Mouse (Mus musculus) spleen, postnatal 4 days (tissue): ENCODE measurements around the gene Wscd2.
"Not testable (repeated sequence)": the region's sequence is repeated elsewhere in the genome, so short reads cannot be mapped to it uniquely, and the experiment has no call there.

Experiments used
- DNase-seq, 2 experiments: peaks; one replicate each; pipeline ENCODE4 v3.0.0; 2022; ENCODE audit warnings: low spot score in 2 of 2

Wscd2 gene

GRCm38 (mm10) chr5:113583424-113584162 lies 93.5 kb downstream of the Wscd2 start:
- no peak for DNase-seq

- DNase-seq = no peak
Measured at GRCm38 (mm10) chr5:113584439-113584838, 94.3 kb downstream of the Wscd2 start.

- not testable (repeated sequence) for DNase-seq
Measured at GRCm38 (mm10) chr5:113585619-113586457, 95.7 kb downstream of the Wscd2 start.

GRCm38 (mm10) chr5:113586458-113586849 lies 96.3 kb downstream of the Wscd2 start:
- DNase-seq = not testable (repeated sequence)

- no peak for DNase-seq
Measured at GRCm38 (mm10) chr5:113590010-113590640, 100.0 kb downstream of the Wscd2 start.

- DNase-seq = no peak
Measured at GRCm38 (mm10) chr5:113591166-113591565, 101.0 kb downstream of the Wscd2 start.

- no peak for DNase-seq
Measured at GRCm38 (mm10) chr5:113591751-113592230, 101.7 kb downstream of the Wscd2 start.

- DNase-seq = no peak
Measured at GRCm38 (mm10) chr5:113593911-113594705, 104.0 kb downstream of the Wscd2 start.

- no peak for DNase-seq
Measured at GRCm38 (mm10) chr5:113596252-113596651, 106.1 kb downstream of the Wscd2 start.

- no peak for DNase-seq
Measured at GRCm38 (mm10) chr5:113596780-113597353, 106.7 kb downstream of the Wscd2 start.

GRCm38 (mm10) chr5:113600181-113600580 lies 110.0 kb downstream of the Wscd2 start:
- no peak for DNase-seq

- no peak for DNase-seq
Measured at GRCm38 (mm10) chr5:113600803-113601202, 110.7 kb downstream of the Wscd2 start.

- DNase-seq = no peak
Measured at GRCm38 (mm10) chr5:113603471-113603870, 113.3 kb downstream of the Wscd2 start.

- no peak for DNase-seq
Measured at GRCm38 (mm10) chr5:113604758-113605157, 114.6 kb downstream of the Wscd2 start.

GRCm38 (mm10) chr5:113606121-113606520 lies 116.0 kb downstream of the Wscd2 start:
- DNase-seq = no peak

GRCm38 (mm10) chr5:113606961-113607785 lies 117.0 kb downstream of the Wscd2 start:
- DNase-seq = no peak

- DNase-seq = no peak
Measured at GRCm38 (mm10) chr5:113607941-113608431, 117.9 kb downstream of the Wscd2 start.

- no peak for DNase-seq
Measured at GRCm38 (mm10) chr5:113608511-113608910, 118.4 kb downstream of the Wscd2 start.

- no peak for DNase-seq
Measured at GRCm38 (mm10) chr5:113609891-113610290, 119.8 kb downstream of the Wscd2 start.

- DNase-seq = no peak
Measured at GRCm38 (mm10) chr5:113610490-113610889, 120.4 kb downstream of the Wscd2 start.
